Mouse (Mus musculus) liver, embryonic 14.5 days (tissue): ENCODE measurements at regions not wholly inside any gene's neighbourhood (a gene's known extent, or its start where the extent isn't known, plus 50 kb on each side); places are given as distances from the start of the nearest gene placed in this dataset.

ENCODE experiments used
- ATAC-seq: fragments of 200-750 bp; cut with Nextera tagmentation; 2 replicates; pipeline ENCODE4 v1.8.0; 2017; ENCODE audit warnings: moderate number of reproducible peaks, mild to moderate bottlenecking, moderate library complexity; ENCODE audit not compliant: insufficient read depth
- DNase-seq, 3 experiments: peaks; one replicate each; pipeline ENCODE4 v3.0.0-alpha.2; 2012 to 2013; ENCODE audit warnings: low read depth in 3 of 3, low spot score in 3 of 3
- H3K27ac ChIP-seq: fragments of 300-500 bp; sonication (generic); 2 replicates; pipeline ENCODE4 v1.5.1; 2014; ENCODE audit warnings: moderate library complexity, mild to moderate bottlenecking, control low read depth, inconsistent platforms
- H3K27me3 ChIP-seq: fragments of 300-500 bp; sonication (generic); 2 replicates; pipeline ENCODE4 v1.6.1; 2014; ENCODE audit warnings: mild to moderate bottlenecking, low read length, moderate library complexity; ENCODE audit not compliant: control insufficient read depth, insufficient read depth
- H3K36me3 ChIP-seq: fragments of 300-500 bp; sonication (generic); replicated peaks from 2 replicates; pipeline ENCODE4 v1.6.1; 2014; ENCODE audit warnings: low read depth; ENCODE audit not compliant: control insufficient read depth, insufficient read depth
- H3K4me1 ChIP-seq, 2 experiments: fragments of 200-500 bp in 1 of 2; fragments of 300-500 bp in 1 of 2; sonication (generic) in 1 of 2; replicated peaks; 2 replicates each; pipeline ENCODE4 v1.6.1; 2012 to 2014; ENCODE audit warnings: antibody characterized with exemption in 1 of 2, inconsistent platforms in 1 of 2, low read length in 1 of 2; ENCODE audit not compliant: control insufficient read depth in 2 of 2, insufficient read depth in 2 of 2
- H3K4me2 ChIP-seq: fragments of 300-500 bp; sonication (generic); 2 replicates; pipeline ENCODE4 v1.6.1; 2014; ENCODE audit warnings: low read depth, mild to moderate bottlenecking, control low read depth, moderate library complexity
- H3K4me3 ChIP-seq, 2 experiments: fragments of 200-500 bp in 1 of 2; fragments of 300-500 bp in 1 of 2; sonication (generic) in 1 of 2; 2 replicates each; pipeline ENCODE4 v1.5.1; 2012 to 2014; ENCODE audit warnings: low read depth in 2 of 2, low read length in 2 of 2, mild to moderate bottlenecking in 2 of 2, control low read depth in 1 of 2, inconsistent platforms in 1 of 2, moderate library complexity in 1 of 2; ENCODE audit not compliant: insufficient read depth in 1 of 2
- H3K9ac ChIP-seq: fragments of 300-500 bp; sonication (generic); replicated peaks from 2 replicates; pipeline ENCODE4 v1.6.1; 2014; ENCODE audit warnings: mild to moderate bottlenecking, control low read depth, moderate library complexity
- H3K9me3 ChIP-seq: fragments of 300-500 bp; sonication (generic); 2 replicates; pipeline ENCODE4 v1.6.1; 2016; ENCODE audit warnings: low read length, mixed read lengths; ENCODE audit not compliant: control insufficient read depth
- CTCF ChIP-seq: IDR thresholded peaks from 2 replicates; pipeline ENCODE4 v1.5.1; 2016; ENCODE audit warnings: antibody characterized with exemption, low read depth, control low read depth
- EP300 ChIP-seq: IDR thresholded peaks from 2 replicates; pipeline ENCODE4 v1.6.1; 2016; ENCODE audit warnings: antibody characterized with exemption, low read depth
- WGBS: fragments of 180-500 bp; shearing (Covaris S2); extraction: QIAGEN DNeasy Blood & Tissue Kit; methylation state at CpG from one replicate; pipeline ENCODE4 v1.1.7; 2014; ENCODE audit not compliant: insufficient replicate concordance; 5-methylcytosine and 5-hydroxymethylcytosine counted together

DNA sequence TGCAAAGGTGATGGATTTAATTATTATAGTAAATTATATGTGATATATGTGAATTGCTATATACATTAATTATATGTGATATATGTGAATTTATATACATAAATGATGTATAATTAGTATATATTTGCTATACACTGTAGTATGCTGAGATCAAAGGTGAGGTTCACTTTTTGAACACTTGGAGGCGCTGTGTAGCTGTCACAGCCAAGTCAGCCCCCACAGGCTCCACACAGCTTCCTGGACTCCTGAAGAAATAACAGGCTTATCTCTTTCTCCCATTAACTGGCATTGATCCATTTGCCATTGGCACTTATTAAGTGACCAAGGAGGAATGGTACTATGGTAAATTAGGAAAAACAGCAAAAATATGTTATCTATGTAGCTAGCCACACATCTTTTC is 162.0 kb downstream of the Pros1 start:
- TF ChIP-seq CTCF (no peak; the same call in 1 of the 2 replicates), EP300 (no peak)

DNA sequence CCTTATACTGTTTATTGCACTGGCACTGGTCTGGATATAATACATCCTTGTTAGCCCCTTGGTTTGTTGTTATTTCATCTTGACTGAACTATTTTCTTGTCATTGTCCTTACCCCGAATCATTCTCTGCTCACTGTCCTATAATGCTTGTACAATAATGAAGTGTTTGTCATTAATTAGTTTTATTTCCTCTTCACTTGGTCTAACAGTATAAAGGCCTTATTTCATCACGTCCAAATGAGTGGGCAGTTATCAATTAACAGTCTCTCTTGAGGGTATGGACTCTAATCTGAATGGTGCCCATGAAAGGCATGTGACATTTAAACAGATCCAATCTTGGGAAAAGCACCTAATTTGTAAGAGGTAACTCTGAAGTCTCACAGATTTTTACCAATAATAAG is 162.6 kb downstream of the Pros1 start:
- no peak overlapping the region for H3K4me2 ChIP-seq

More for the DNA sequence above, 162.0 kb downstream of the Pros1 start:
- no peak overlapping the region for H3K4me2 ChIP-seq
- H3K27me3 ChIP-seq, result no peaks in the 10 kb centered on the region
- WGBS, result 23% methylated on average over 1 of the region's 1 CpGs
- DNase-seq (no peak), ATAC-seq (no peak)
- no peak overlapping the region for H3K4me3 ChIP-seq
- H3K36me3 ChIP-seq, result no peaks in the 10 kb centered on the region
- H3K27ac ChIP-seq, result no peak overlapping the region
- no peak overlapping the region for H3K9ac ChIP-seq
- H3K4me1 ChIP-seq, result no peaks in the 10 kb centered on the region
- H3K9me3 ChIP-seq, result no peaks in the 10 kb centered on the region

DNA sequence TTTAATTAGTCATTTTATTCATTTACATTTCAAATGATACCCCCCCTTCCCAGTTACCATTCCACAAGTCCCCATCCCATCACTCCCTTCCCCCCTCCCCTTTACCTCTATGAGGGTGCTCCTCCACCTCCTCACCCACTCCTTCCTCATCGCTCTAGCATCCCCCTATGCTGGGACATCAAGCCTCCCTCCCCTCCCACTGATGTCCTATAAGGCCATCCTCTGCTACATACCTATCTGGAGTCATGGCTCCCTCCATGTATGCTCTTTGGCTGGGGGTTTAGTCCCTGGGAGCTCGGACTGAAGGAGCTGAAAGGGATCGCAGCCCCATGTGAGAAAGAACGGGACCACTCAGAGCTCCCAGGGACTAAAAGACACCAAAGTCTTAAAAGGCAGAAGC is 176.3 kb downstream of the Pros1 start:
- Histone ChIP-seq H3K4me3 (no peak overlapping the region), H3K9me3 (no peaks in the 10 kb centered on the region), H3K27ac (no peak overlapping the region), H3K9ac (no peak overlapping the region), H3K4me1 (no peaks in the 10 kb centered on the region), H3K27me3 (no peaks in the 10 kb centered on the region), H3K36me3 (no peaks in the 10 kb centered on the region), H3K4me2 (no peak overlapping the region)
- no peak for DNase-seq
- no peak for ATAC-seq
- 70% methylated on average over 4 of the region's 4 CpGs for WGBS
- TF ChIP-seq EP300, result no peak
- TF ChIP-seq CTCF, result no peak

More for the DNA sequence above, 162.6 kb downstream of the Pros1 start:
- DNase-seq (no peak), ATAC-seq (no peak)
- Histone ChIP-seq H3K27me3 (no peaks in the 10 kb centered on the region), H3K9me3 (no peaks in the 10 kb centered on the region), H3K27ac (no peak overlapping the region), H3K4me1 (no peaks in the 10 kb centered on the region), H3K36me3 (no peaks in the 10 kb centered on the region), H3K9ac (no peak overlapping the region), H3K4me3 (no peak overlapping the region)
- TF ChIP-seq EP300, result no peak
- no peak for TF ChIP-seq CTCF
- 48% methylated on average over 2 of the region's 2 CpGs for WGBS

DNA sequence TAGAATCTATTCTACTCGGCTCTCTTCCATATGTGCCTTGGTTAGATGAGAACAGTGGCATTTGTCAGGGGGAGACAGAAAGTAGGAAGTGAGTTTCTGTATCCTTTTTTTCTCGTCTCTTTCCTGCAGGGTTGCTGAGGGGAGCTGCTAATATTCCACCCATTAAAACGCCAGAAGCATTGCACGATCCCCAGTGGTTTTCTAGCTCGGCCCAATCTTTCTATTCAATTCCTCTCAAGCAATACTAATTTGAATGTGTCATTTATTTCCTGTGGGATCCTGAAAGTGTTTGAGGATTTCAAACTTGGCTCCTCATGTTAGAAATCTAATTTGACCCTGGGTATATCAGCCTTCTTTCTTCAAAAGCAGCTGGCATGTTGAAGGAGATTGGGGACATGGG is 176.9 kb downstream of the Pros1 start:
- Histone ChIP-seq H3K9ac (no peak overlapping the region), H3K27me3 (no peaks in the 10 kb centered on the region), H3K4me2 (no peak overlapping the region), H3K9me3 (no peaks in the 10 kb centered on the region), H3K36me3 (no peaks in the 10 kb centered on the region), H3K27ac (no peak overlapping the region), H3K4me1 (no peaks in the 10 kb centered on the region), H3K4me3 (no peak overlapping the region)
- DNase-seq, result no peak
- TF ChIP-seq EP300 (no peak), CTCF (no peak)
- WGBS, result 38% methylated on average over 5 of the region's 5 CpGs
- ATAC-seq, result no peak

GRCm38 (mm10) chr16:63031802-63032201 is 177.7 kb downstream of the Pros1 start:
- Histone ChIP-seq H3K4me1 (no peaks in the 10 kb centered on the region), H3K9ac (no peak overlapping the region), H3K36me3 (no peaks in the 10 kb centered on the region), H3K4me2 (no peak overlapping the region), H3K27me3 (no peaks in the 10 kb centered on the region), H3K9me3 (no peaks in the 10 kb centered on the region), H3K27ac (no peak overlapping the region), H3K4me3 (no peak overlapping the region)
- no peak for DNase-seq
- no peak for ATAC-seq
- TF ChIP-seq EP300, result no peak
- TF ChIP-seq CTCF, result no peak
- WGBS, result 20% methylated on average over 6 of the region's 6 CpGs
